Mouse (Mus musculus) ES-E14 (cell line): ENCODE measurements around the gene Vps37c. TPM values are rescaled to one million over a fixed set of nuclear protein-coding genes. Genes with fewer than 3 reads are reported as not detected.
A peak's percentile ranks its signal among the peaks of the same experiment; 100 is the strongest.

ENCODE experiments used
- DNase-seq: peaks from one replicate; pipeline ENCODE4 v3.0.0-alpha.2; 2013; ENCODE audit warnings: low read depth, low spot score
- H3K27ac ChIP-seq: 2 replicates; pipeline ENCODE4 v1.5.1; 2012; ENCODE audit warnings: low read depth, mild to moderate bottlenecking, low read length, moderate library complexity, mixed read lengths; ENCODE audit not compliant: poor library complexity, insufficient read depth, severe bottlenecking
- H3K36me3 ChIP-seq: 2 replicates; pipeline ENCODE4 v1.6.1; 2012; ENCODE audit warnings: mild to moderate bottlenecking, low read length, moderate library complexity, mixed read lengths; ENCODE audit not compliant: control insufficient read depth, poor library complexity, insufficient read depth, severe bottlenecking
- H3K4me1 ChIP-seq, 2 experiments: fragments of 150-350 bp in 1 of 2; sonication (generic) in 1 of 2; 2 replicates each; pipeline ENCODE4 v1.6.1; 2012; ENCODE audit warnings: low read length in 2 of 2, mild to moderate bottlenecking in 1 of 2, mixed read lengths in 1 of 2; ENCODE audit not compliant: control insufficient read depth in 2 of 2, insufficient read depth in 2 of 2, poor library complexity in 1 of 2
- H3K4me3 ChIP-seq, 2 experiments: fragments of 150-350 bp in 1 of 2; sonication (generic) in 1 of 2; 2 replicates each; pipeline ENCODE4 v1.5.1; 2012; ENCODE audit warnings: low read length in 2 of 2, low read depth in 1 of 2, mild to moderate bottlenecking in 1 of 2, mixed read lengths in 1 of 2; ENCODE audit not compliant: insufficient read depth in 1 of 2, poor library complexity in 1 of 2, severe bottlenecking in 1 of 2
- H3K9ac ChIP-seq: 2 replicates; pipeline ENCODE4 v1.6.1; 2012; ENCODE audit warnings: low read depth, mild to moderate bottlenecking, low read length, mixed read lengths; ENCODE audit not compliant: poor library complexity, insufficient read depth, severe bottlenecking
- H3K9me3 ChIP-seq: fragments of 150-350 bp; sonication (generic); 2 replicates; pipeline ENCODE4 v1.6.1; 2012; ENCODE audit warnings: low read depth, mild to moderate bottlenecking, low read length; ENCODE audit not compliant: control insufficient read depth, insufficient read depth
- CHD2 ChIP-seq: IDR thresholded peaks from 2 replicates; pipeline ENCODE4 v1.6.1; 2014; ENCODE audit warnings: mild to moderate bottlenecking, low read depth, low read length, inconsistent platforms
- HCFC1 ChIP-seq: IDR thresholded peaks from 2 replicates; pipeline ENCODE4 v1.6.1; 2012; ENCODE audit warnings: low read length, inconsistent platforms, borderline replicate concordance; ENCODE audit not compliant: insufficient read depth
- MAFK ChIP-seq: IDR thresholded peaks from 2 replicates; pipeline ENCODE4 v1.6.1; 2014; ENCODE audit warnings: mild to moderate bottlenecking, low read depth, low read length, inconsistent platforms; ENCODE audit not compliant: insufficient read depth
- ZC3H11A ChIP-seq: IDR thresholded peaks from 2 replicates; pipeline ENCODE4 v1.6.1; 2012; ENCODE audit warnings: low read depth, mild to moderate bottlenecking, inconsistent platforms, low read length, borderline replicate concordance
- ZNF384 ChIP-seq: IDR thresholded peaks from 2 replicates; pipeline ENCODE4 v1.6.1; 2012; ENCODE audit warnings: low read depth, low read length, inconsistent platforms
- in situ Hi-C, 2 experiments: fragments of 600-800 bp; cut with MboI; formaldehyde crosslinking; loops; one replicate each; pipeline ENCODE4 v1.15.1; 2025; ENCODE audit warnings: low sequenced_read_pairs in 2 of 2, inconsistent platforms in 1 of 2; ENCODE audit not compliant: unreplicated experiment in 2 of 2
- total RNA-seq: library from RNA; depleted of rRNA; stranded (reverse); fragments of 300-350 nt; gene quantifications from 2 replicates; pipeline ENCODE4 v1.2.3, GENCODE M21; 2012

Vps37c gene
- total RNA-seq, 1 experiment = 6.6 TPM

DNA sequence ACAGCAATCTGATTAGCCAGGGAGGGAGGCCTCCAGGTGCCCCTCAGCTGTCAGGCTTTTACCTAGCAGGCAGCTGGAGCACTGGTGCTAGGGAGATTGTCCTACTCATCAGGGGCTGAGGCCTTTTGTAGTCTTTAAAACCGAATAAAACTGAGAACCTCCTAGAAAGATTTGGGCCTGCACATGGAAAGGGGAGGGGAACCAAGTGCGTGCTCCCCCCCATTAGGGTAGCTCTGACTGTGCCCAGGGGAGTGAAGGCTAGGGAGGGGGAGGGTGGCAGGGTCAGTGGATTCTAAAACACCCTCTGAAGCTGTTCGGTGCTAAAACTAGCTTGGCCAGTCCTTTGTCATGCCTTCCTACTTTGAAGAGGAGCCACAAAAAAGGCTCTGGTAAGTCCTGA lies 32.0 kb downstream of the Vps37c start:
- TF ChIP-seq MAFK = no peak
- TF ChIP-seq ZNF384 = no peak
- no peak for TF ChIP-seq CHD2
- no peak for TF ChIP-seq HCFC1
- TF ChIP-seq ZC3H11A = no peak
- H3K9me3 ChIP-seq = no peaks in the 10 kb centered on the region
- in situ Hi-C loops = loop anchor here in 1 of 2 experiments (25.0 kb wide), 1 partner anchor 242 kb away; the partner anchor contains the start of gene Ms4a10
- no peak for DNase-seq
- no peak overlapping the region for H3K27ac ChIP-seq
- H3K4me3 ChIP-seq = no peak overlapping the region
- no peak overlapping the region for H3K9ac ChIP-seq
- H3K4me1 ChIP-seq = peaks cover 0 to 18% of the 10 kb centered on the region in 2 experiments; a peak in 3 of 4 replicates
- H3K36me3 ChIP-seq = no peaks in the 10 kb centered on the region

DNA sequence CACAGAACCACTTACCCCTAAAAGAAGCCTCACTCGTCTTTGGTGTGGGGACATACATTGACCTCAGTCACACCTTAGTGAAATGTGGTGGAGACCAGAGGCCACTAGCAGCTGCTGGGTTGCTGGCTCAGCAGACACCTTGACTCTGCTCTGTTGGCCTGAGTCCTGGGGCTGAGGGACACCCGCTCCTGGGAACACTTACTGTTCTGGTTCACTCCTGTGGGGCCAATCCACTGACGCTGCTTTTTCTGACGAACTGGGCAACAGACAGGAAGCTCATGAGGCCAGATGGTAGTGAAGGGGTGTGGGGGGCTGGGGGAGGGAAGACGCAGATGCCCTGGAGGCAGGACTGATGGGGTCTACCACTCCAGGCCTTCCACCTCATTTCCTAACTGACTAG lies 32.5 kb downstream of the Vps37c start:
- no peaks in the 10 kb centered on the region for H3K36me3 ChIP-seq
- H3K27ac ChIP-seq = no peak overlapping the region
- peaks cover 0 to 18% of the 10 kb centered on the region in 2 experiments; a peak in 3 of 4 replicates for H3K4me1 ChIP-seq
- no peak for DNase-seq
- in situ Hi-C loops = loop anchor here in 1 of 2 experiments (25.0 kb wide), 1 partner anchor 241 kb away; the partner anchor contains the start of gene Ms4a10
- TF ChIP-seq HCFC1 (no peak), ZNF384 (no peak), CHD2 (no peak), MAFK (no peak), ZC3H11A (no peak)
- H3K4me3 ChIP-seq = no peak overlapping the region
- H3K9me3 ChIP-seq = no peaks in the 10 kb centered on the region
- H3K9ac ChIP-seq = no peak overlapping the region

DNA sequence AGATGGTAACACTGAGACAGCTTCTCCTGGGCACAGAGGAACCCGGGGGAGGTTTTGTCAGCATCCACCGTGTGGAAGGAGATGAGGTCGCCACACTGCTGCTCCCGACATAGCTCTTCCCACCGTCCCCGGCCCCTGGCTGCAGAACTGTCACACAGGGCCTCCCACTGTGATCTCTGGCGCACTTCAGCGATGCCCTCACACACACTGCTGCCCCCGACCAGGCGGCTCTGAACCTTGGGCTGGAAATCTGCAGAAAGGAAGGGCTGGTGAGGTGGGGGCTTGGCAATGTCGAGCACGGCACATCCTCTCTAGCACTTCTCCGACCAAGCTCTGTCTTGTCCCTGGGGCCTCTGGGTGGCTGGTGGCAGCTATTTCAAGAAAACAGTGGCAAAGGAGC lies 34.5 kb downstream of the Vps37c start:
- in situ Hi-C loops = loop anchor here in 1 of 2 experiments (25.0 kb wide), 1 partner anchor 239 kb away; the partner anchor contains the start of gene Ms4a10
- H3K27ac ChIP-seq = no peak overlapping the region
- TF ChIP-seq CHD2 (no peak), HCFC1 (no peak), MAFK (no peak), ZNF384 (no peak), ZC3H11A (no peak)

DNA sequence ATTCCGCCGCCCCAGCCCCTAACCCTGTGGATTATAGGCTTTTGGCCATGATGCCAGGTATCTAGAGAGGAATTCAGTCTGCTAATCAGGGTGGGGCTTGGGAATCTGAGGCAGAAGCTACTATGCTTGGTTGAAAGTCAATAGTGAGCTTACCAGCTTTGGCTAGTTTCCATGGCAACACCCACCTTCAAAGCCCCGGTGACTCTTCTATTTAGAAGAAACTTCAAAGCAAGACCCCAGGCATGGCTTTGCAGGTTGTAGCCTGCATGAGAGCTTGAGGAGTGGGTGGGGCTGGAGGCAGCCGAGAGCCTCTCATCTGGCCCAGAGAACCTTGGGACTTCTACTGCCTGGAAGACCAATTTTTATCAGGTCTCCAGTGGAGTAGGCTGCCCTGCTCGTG lies 35.1 kb downstream of the Vps37c start:
- Histone ChIP-seq H3K9ac (no peak overlapping the region), H3K4me1 (peaks cover 0 to 18% of the 10 kb centered on the region in 2 experiments; a peak in 3 of 4 replicates), H3K4me3 (no peak overlapping the region), H3K36me3 (no peaks in the 10 kb centered on the region), H3K27ac (no peak overlapping the region), H3K9me3 (no peaks in the 10 kb centered on the region)
- no peak for TF ChIP-seq HCFC1
- no peak for TF ChIP-seq ZNF384
- TF ChIP-seq MAFK = no peak
- no peak for TF ChIP-seq ZC3H11A
- no peak for TF ChIP-seq CHD2
- in situ Hi-C loops = loop anchor here in 1 of 2 experiments (25.0 kb wide), 1 partner anchor 239 kb away; the partner anchor contains the start of gene Ms4a10
- peak; percentile 78 for DNase-seq

More for the DNA sequence above, 34.5 kb downstream of the Vps37c start:
- no peak overlapping the region for H3K4me3 ChIP-seq
- H3K9me3 ChIP-seq = no peaks in the 10 kb centered on the region
- no peaks in the 10 kb centered on the region for H3K36me3 ChIP-seq
- H3K4me1 ChIP-seq = peaks cover 0 to 18% of the 10 kb centered on the region in 2 experiments; a peak in 3 of 4 replicates
- no peak for DNase-seq
- no peak overlapping the region for H3K9ac ChIP-seq
